Mouse (Mus musculus): ENCODE measurements at regions not wholly inside any gene's neighbourhood (a gene's known extent, or its start where the extent isn't known, plus 50 kb on each side); places are given as distances from the start of the nearest gene placed in this dataset.

DNA sequence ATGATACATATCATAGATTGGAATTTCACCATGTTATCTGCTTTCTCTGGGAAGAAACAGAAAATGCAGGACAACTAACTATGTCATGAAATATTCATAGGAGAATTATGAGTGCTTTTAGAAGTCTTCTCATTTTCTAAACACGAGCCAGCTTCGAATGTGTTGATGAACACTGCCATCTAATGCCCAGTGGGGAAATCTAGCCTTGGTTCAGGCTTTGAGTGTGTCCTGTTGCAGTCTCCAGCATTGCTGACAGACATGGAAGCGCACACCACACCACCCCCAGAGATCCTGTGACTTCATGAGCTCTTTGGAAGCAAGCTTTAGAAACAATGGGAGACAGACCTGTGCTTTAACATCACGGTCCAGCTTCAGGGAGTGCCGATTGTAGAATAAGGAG, 178.8 kb upstream of the Gpc5 start:
- TF ChIP-seq TAL1 (IDR thresholded peaks at IDR 0.05; ENCODE audit: low read length), result no peak
- TF ChIP-seq GATA1 (IDR thresholded peaks at IDR 0.05; ENCODE audit: low read length), result no peak

All from erythroblast, embryonic 14.5 days (primary cell).